Mouse (Mus musculus): ENCODE data around the gene Gm20388. TPM values are rescaled to one million over a fixed set of nuclear protein-coding genes. Genes with fewer than 3 reads are reported as not detected.

Gene Gm20388
- polyA plus RNA-seq, 1 experiment from 2014 or later: not detected

GRCm38 (mm10) chr8:120399212-120399934 lies 488.7 kb downstream of the Gm20388 start:
- 25% methylated on average over 33 of the region's 33 CpGs for WGBS
- Histone ChIP-seq H3K4me3 (ENCODE audit: low read length) (peak overlapping the region; percentile 20; the same call in 1 of the 2 replicates), H3K4me1 (replicated peaks; ENCODE audit: control insufficient read depth, insufficient read depth, low read length) (peaks cover 23% of the 10 kb centered on the region), H3K36me3 (ENCODE audit: control insufficient read depth, insufficient read depth, low read length) (no peaks in the 10 kb centered on the region), H3K9me3 (ENCODE audit: control insufficient read depth, low read length) (no peaks in the 10 kb centered on the region), H3K27me3 (ENCODE audit: control insufficient read depth, insufficient read depth, low read depth, low read length) (no peaks in the 10 kb centered on the region), H3K27ac (ENCODE audit: low read length) (peak overlapping the region; percentile 20; the same call in 1 of the 2 replicates), H3K4me2 (ENCODE audit: low read depth, low read length) (peak overlapping the region; percentile 48), H3K9ac (ENCODE audit: low read length) (peak overlapping the region; percentile 53; the same call in 1 of the 2 replicates)
- peak; percentile 21; the same call in 1 of the 2 replicates for ATAC-seq (ENCODE audit: low read depth)

DNA sequence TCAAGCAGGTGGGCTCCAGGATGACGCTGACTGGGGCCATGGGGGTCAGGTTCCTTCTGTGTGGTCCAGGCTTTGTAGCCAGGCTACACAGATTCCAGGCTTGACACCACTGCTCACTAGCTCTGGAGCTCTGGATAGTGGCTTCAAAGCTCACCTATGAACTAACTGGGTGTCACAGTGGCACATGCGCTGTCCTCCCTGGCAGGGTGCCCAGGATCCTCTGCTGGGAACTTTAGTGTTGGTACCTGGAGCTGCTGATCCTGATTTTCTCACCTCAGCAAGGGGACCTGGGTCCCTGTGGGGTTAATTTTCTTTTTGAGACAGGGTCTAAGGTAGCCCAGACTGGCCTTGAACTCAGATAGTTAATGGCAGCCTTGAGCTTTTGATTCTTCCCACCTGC lies 490.6 kb downstream of the Gm20388 start:
- Histone ChIP-seq H3K27ac (ENCODE audit: low read length) (no peak overlapping the region), H3K4me2 (ENCODE audit: low read depth, low read length) (no peak overlapping the region), H3K36me3 (ENCODE audit: control insufficient read depth, insufficient read depth, low read length) (no peaks in the 10 kb centered on the region), H3K27me3 (ENCODE audit: control insufficient read depth, insufficient read depth, low read depth, low read length) (no peaks in the 10 kb centered on the region), H3K4me3 (ENCODE audit: low read length) (no peak overlapping the region), H3K9me3 (ENCODE audit: control insufficient read depth, low read length) (no peaks in the 10 kb centered on the region), H3K9ac (ENCODE audit: low read length) (no peak overlapping the region), H3K4me1 (replicated peaks; ENCODE audit: control insufficient read depth, insufficient read depth, low read length) (peaks cover 23% of the 10 kb centered on the region)
- WGBS: 91% methylated on average over 2 of the region's 2 CpGs
- no peak for ATAC-seq (ENCODE audit: low read depth)

DNA sequence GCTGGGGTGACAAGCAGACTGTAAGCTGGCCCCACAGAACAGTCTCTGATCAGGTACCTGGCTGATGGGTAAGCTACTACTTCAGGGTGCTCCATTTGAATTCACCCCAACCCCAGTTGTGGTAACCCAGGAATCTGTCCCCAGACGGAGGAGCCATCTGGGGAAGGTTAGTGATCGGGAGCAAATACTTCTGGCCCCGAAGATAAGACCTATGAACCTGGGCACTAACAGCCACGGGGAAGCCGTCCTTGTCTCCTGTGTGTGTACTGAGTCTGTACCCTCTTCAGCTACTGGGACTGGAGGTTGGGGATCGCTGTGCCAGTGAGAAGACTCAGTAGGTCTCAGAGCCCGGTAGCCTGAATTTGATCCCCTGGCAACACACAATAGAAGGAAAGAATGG lies 491.1 kb downstream of the Gm20388 start:
- Histone ChIP-seq H3K4me2 (ENCODE audit: low read depth, low read length) (no peak overlapping the region), H3K9ac (ENCODE audit: low read length) (no peak overlapping the region), H3K36me3 (ENCODE audit: control insufficient read depth, insufficient read depth, low read length) (no peaks in the 10 kb centered on the region), H3K9me3 (ENCODE audit: control insufficient read depth, low read length) (no peaks in the 10 kb centered on the region), H3K4me3 (ENCODE audit: low read length) (no peak overlapping the region), H3K4me1 (replicated peaks; ENCODE audit: control insufficient read depth, insufficient read depth, low read length) (peaks cover 23% of the 10 kb centered on the region), H3K27me3 (ENCODE audit: control insufficient read depth, insufficient read depth, low read depth, low read length) (no peaks in the 10 kb centered on the region), H3K27ac (ENCODE audit: low read length) (no peak overlapping the region)
- WGBS: 79% methylated on average over 7 of the region's 7 CpGs
- no peak for ATAC-seq (ENCODE audit: low read depth)

GRCm38 (mm10) chr8:120403606-120404269 lies 493.1 kb downstream of the Gm20388 start:
- ATAC-seq (ENCODE audit: low read depth): no peak
- WGBS: 75% methylated on average over 6 of the region's 7 CpGs

DNA sequence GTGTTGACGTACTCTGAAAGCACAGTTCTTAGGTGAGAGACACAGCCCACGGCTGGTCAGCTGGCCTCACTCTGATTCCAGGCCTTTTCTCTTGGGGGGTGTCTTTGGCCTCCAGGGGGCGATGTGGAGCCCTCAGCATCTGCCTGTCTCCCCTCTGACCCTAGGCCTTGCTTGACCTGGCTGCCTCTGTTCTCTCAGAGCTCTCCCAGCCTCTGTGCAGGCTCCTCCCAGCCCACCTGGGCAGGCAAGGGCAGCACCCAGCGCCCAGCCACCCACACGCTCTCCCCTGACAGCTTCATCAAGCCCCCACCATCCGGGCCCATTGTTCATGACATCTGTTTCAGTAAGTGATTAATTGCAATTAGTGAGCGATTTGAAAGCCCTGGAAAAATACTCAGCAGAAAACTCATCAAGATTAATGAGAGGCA lies 494.0 kb downstream of the Gm20388 start:
- Histone ChIP-seq H3K4me1 (replicated peaks; ENCODE audit: control insufficient read depth, insufficient read depth, low read length) (peaks cover 19% of the 10 kb centered on the region), H3K9me3 (ENCODE audit: control insufficient read depth, low read length) (no peaks in the 10 kb centered on the region), H3K4me2 (ENCODE audit: low read depth, low read length) (no peak overlapping the region), H3K27ac (ENCODE audit: low read length) (no peak overlapping the region), H3K9ac (ENCODE audit: low read length) (no peak overlapping the region), H3K36me3 (ENCODE audit: control insufficient read depth, insufficient read depth, low read length) (no peaks in the 10 kb centered on the region), H3K4me3 (ENCODE audit: low read length) (no peak overlapping the region), H3K27me3 (ENCODE audit: control insufficient read depth, insufficient read depth, low read depth, low read length) (no peaks in the 10 kb centered on the region)
- no peak for ATAC-seq (ENCODE audit: low read depth)
- WGBS: 44% methylated on average over 7 of the region's 7 CpGs

More at GRCm38 (mm10) chr8:120403606-120404269, 493.1 kb downstream of the Gm20388 start:
- no peaks in the 10 kb centered on the region for H3K27me3 ChIP-seq (ENCODE audit: control insufficient read depth, insufficient read depth, low read depth, low read length)
- H3K4me1 ChIP-seq (replicated peaks; ENCODE audit: control insufficient read depth, insufficient read depth, low read length): peaks cover 21% of the 10 kb centered on the region
- no peak overlapping the region for H3K4me2 ChIP-seq (ENCODE audit: low read depth, low read length)
- no peaks in the 10 kb centered on the region for H3K36me3 ChIP-seq (ENCODE audit: control insufficient read depth, insufficient read depth, low read length)
- no peak overlapping the region for H3K27ac ChIP-seq (ENCODE audit: low read length)
- H3K9ac ChIP-seq (ENCODE audit: low read length): no peak overlapping the region
- H3K4me3 ChIP-seq (ENCODE audit: low read length): no peak overlapping the region
- H3K9me3 ChIP-seq (ENCODE audit: control insufficient read depth, low read length): no peaks in the 10 kb centered on the region

DNA sequence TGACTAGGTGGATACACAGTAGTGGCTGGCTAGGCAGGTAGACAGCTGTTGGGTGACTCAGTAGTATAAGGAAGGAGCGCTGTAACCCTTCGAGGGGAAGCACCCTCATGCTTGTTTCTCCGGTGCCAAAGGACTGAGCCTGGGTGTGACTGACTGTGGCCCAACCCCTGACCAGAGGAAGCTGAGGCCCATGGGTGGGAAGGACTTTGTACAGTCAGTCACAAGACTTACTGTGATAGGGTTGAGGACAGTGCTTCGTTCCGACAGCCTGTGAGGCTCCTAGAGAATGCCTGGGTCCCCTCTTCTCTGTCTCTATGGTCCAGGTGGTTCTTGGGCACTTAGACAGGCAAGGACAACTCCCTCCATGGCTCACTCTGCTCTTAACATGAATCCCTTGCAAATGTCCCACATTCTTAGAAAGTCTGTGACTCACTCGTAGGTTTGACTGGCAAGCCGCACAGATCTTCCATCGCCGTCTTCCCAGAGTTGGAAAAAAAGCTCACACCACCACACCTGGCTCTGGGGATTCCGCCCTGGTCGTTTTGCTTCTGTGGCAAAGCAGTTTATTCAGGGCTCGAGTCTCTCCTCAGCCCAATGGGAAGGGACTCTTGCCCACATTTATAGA lies 495.5 kb downstream of the Gm20388 start:
- Histone ChIP-seq H3K27ac (ENCODE audit: low read length) (no peak overlapping the region), H3K27me3 (ENCODE audit: control insufficient read depth, insufficient read depth, low read depth, low read length) (no peaks in the 10 kb centered on the region), H3K9me3 (ENCODE audit: control insufficient read depth, low read length) (no peaks in the 10 kb centered on the region), H3K36me3 (ENCODE audit: control insufficient read depth, insufficient read depth, low read length) (no peaks in the 10 kb centered on the region), H3K4me2 (ENCODE audit: low read depth, low read length) (no peak overlapping the region), H3K4me3 (ENCODE audit: low read length) (no peak overlapping the region), H3K9ac (ENCODE audit: low read length) (no peak overlapping the region), H3K4me1 (replicated peaks; ENCODE audit: control insufficient read depth, insufficient read depth, low read length) (peaks cover 21% of the 10 kb centered on the region)
- WGBS: 89% methylated on average over 12 of the region's 12 CpGs
- no peak for ATAC-seq (ENCODE audit: low read depth)

DNA sequence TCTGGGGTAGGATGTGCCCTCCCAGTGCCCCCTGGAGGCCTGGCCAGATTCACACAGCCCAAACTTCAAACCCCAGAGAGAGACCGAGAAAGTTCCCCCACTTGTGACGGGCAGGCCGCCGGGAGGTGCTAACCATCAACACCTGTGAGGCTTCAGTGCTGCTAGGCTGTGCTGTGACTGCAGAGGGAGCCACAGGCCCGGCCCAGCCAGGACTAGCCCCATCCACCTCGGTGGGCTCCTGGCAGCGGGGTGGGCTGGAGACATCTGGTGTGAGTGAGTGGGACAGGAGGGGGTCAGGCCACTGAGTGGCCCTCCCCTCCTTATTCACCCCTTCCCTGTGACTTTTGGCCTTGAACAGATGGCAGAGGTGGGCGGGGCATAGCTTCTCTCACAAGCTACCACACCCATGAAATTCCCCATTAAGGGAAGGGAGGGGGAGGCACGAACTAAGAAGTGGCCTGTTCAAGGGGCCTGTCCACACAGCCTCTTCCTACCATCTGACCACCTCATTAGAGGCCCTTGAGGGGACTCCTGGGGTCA lies 497.1 kb downstream of the Gm20388 start:
- no peaks in the 10 kb centered on the region for H3K9me3 ChIP-seq (ENCODE audit: control insufficient read depth, low read length)
- 16% methylated on average over 9 of the region's 9 CpGs for WGBS
- H3K9ac ChIP-seq (ENCODE audit: low read length): no peak overlapping the region; the same call in 1 of the 2 replicates
- peaks cover 27% of the 10 kb centered on the region for H3K4me1 ChIP-seq (replicated peaks; ENCODE audit: control insufficient read depth, insufficient read depth, low read length)
- no peak overlapping the region for H3K4me2 ChIP-seq (ENCODE audit: low read depth, low read length)
- peak; percentile 68 for ATAC-seq (ENCODE audit: low read depth)
- H3K36me3 ChIP-seq (ENCODE audit: control insufficient read depth, insufficient read depth, low read length): no peaks in the 10 kb centered on the region
- H3K27me3 ChIP-seq (ENCODE audit: control insufficient read depth, insufficient read depth, low read depth, low read length): no peaks in the 10 kb centered on the region
- peak overlapping the region; percentile 61 for H3K27ac ChIP-seq (ENCODE audit: low read length)
- no peak overlapping the region for H3K4me3 ChIP-seq (ENCODE audit: low read length)

DNA sequence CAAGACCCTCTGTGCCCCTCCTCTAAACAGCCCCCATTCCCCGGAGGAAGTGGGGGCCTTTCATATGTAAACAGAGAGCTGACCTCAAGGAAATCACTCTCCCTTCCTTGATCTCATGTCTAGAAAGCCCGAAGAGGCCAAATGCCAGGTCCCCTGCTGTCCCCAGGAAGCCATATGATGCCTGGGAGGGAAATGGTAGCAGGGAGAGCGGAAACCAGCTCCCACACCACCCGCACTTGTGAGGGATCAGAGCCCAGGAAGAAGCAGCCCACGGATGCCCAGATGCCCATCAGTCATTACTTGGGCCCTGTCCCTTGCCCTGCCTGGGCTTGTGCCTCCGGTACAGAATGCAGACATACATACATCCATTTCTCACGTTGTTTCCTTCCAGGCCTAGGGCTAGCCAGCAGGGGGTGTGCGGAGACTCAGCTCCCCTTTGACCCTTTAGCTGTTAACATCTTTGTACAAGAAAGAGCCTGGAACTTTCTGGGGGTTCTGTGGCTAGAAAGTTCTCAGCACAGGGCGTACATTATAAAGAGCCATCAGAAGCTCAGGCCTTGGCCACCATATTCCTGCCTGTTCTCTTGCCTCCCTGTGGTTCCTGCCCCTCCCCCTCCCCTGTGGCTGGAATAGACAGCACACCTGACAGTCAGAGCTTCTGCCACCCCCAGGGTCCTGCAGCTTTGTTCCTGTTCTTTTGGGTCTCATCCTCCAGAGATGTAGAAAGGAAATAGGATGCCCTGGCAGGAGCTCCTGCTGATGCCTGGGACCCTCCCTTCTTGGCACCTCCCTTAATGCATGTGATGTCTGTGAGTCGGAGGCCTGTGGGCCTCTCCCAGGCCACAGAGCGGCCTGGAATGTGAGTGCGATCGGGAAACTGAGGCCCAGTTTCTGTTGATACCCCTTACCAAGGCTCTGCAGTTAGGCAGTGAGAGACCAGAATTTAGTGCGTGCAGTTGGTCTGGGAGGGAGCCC lies 497.9 kb downstream of the Gm20388 start:
- WGBS: 45% methylated on average over 14 of the region's 14 CpGs
- peak; percentile 31 for ATAC-seq (ENCODE audit: low read depth)
- peak overlapping the region; percentile 61 for H3K27ac ChIP-seq (ENCODE audit: low read length)

More for the DNA sequence above, 497.9 kb downstream of the Gm20388 start:
- H3K36me3 ChIP-seq (ENCODE audit: control insufficient read depth, insufficient read depth, low read length): no peaks in the 10 kb centered on the region
- H3K9me3 ChIP-seq (ENCODE audit: control insufficient read depth, low read length): no peaks in the 10 kb centered on the region
- no peak overlapping the region for H3K9ac ChIP-seq (ENCODE audit: low read length)
- H3K4me1 ChIP-seq (replicated peaks; ENCODE audit: control insufficient read depth, insufficient read depth, low read length): peaks cover 31% of the 10 kb centered on the region
- no peak overlapping the region for H3K4me3 ChIP-seq (ENCODE audit: low read length)
- H3K4me2 ChIP-seq (ENCODE audit: low read depth, low read length): no peak overlapping the region
- H3K27me3 ChIP-seq (ENCODE audit: control insufficient read depth, insufficient read depth, low read depth, low read length): no peaks in the 10 kb centered on the region
